Mouse (Mus musculus): ENCODE data around the gene Dnm3.

Dnm3 gene

GRCm38 (mm10) chr1:162253971-162254641 lies 223.7 kb downstream of the Dnm3 start:
- in situ Hi-C loops (cut with MboI, MseI), result no loop called here

- in situ Hi-C loops (cut with MboI, MseI), result no loop called here
Observed at GRCm38 (mm10) chr1:162252869-162253268, 225.0 kb downstream of the Dnm3 start.

- in situ Hi-C loops (cut with MboI, MseI), result no loop called here
Observed at GRCm38 (mm10) chr1:162247216-162247615, 230.6 kb downstream of the Dnm3 start.

GRCm38 (mm10) chr1:162243651-162243990 lies 234.2 kb downstream of the Dnm3 start:
- in situ Hi-C loops (cut with MboI, MseI), result no loop called here

- in situ Hi-C loops (cut with MboI, MseI), result no loop called here
Observed at GRCm38 (mm10) chr1:162242980-162243650, 234.7 kb downstream of the Dnm3 start.

GRCm38 (mm10) chr1:162240720-162241119 lies 237.1 kb downstream of the Dnm3 start:
- in situ Hi-C loops (cut with MboI, MseI), result no loop called here

- in situ Hi-C loops (cut with MboI, MseI), result no loop called here
Observed at GRCm38 (mm10) chr1:162238646-162239045, 239.2 kb downstream of the Dnm3 start.

GRCm38 (mm10) chr1:162236624-162237159 lies 241.1 kb downstream of the Dnm3 start:
- in situ Hi-C loops (cut with MboI, MseI), result no loop called here

GRCm38 (mm10) chr1:162225621-162226147 lies 252.2 kb downstream of the Dnm3 start:
- in situ Hi-C loops (cut with MboI, MseI), result no loop called here

- in situ Hi-C loops (cut with MboI, MseI), result no loop called here
Observed at GRCm38 (mm10) chr1:162224817-162225605, 252.8 kb downstream of the Dnm3 start.

GRCm38 (mm10) chr1:162224061-162224460 lies 253.8 kb downstream of the Dnm3 start:
- in situ Hi-C loops (cut with MboI, MseI), result no loop called here

- in situ Hi-C loops (cut with MboI, MseI), result no loop called here
Observed at GRCm38 (mm10) chr1:162223258-162223940, 254.4 kb downstream of the Dnm3 start.

- in situ Hi-C loops (cut with MboI, MseI), result no loop called here
Observed at GRCm38 (mm10) chr1:162222353-162222752, 255.5 kb downstream of the Dnm3 start.

GRCm38 (mm10) chr1:162221801-162222301 lies 256.0 kb downstream of the Dnm3 start:
- in situ Hi-C loops (cut with MboI, MseI), result no loop called here

- in situ Hi-C loops (cut with MboI, MseI), result no loop called here
Observed at GRCm38 (mm10) chr1:162220891-162221290, 256.9 kb downstream of the Dnm3 start.

GRCm38 (mm10) chr1:162219781-162220180 lies 258.1 kb downstream of the Dnm3 start:
- in situ Hi-C loops (cut with MboI, MseI), result no loop called here

- in situ Hi-C loops (cut with MboI, MseI), result no loop called here
Observed at GRCm38 (mm10) chr1:162218530-162219180, 259.2 kb downstream of the Dnm3 start.

GRCm38 (mm10) chr1:162217340-162217974 lies 260.4 kb downstream of the Dnm3 start:
- in situ Hi-C loops (cut with MboI, MseI), result no loop called here

GRCm38 (mm10) chr1:162216656-162217055 lies 261.2 kb downstream of the Dnm3 start:
- in situ Hi-C loops (cut with MboI, MseI), result no loop called here

GRCm38 (mm10) chr1:162215743-162216142 lies 262.1 kb downstream of the Dnm3 start:
- in situ Hi-C loops (cut with MboI, MseI), result no loop called here
